Mouse (Mus musculus) C2C12 (cell line): Measurements from ENCODE around the gene Gm37240.

Experiments
- CTCF ChIP-seq: IDR thresholded peaks from one replicate; pipeline ENCODE4 v1.5.1; 2011; ENCODE audit not compliant: control insufficient read depth, insufficient read depth, insufficient read length
- MYOG ChIP-seq: IDR thresholded peaks from one replicate; pipeline ENCODE4 v1.6.1; 2011; ENCODE audit not compliant: control insufficient read depth, insufficient read length; ENCODE audit errors: extremely low read depth
- USF1 ChIP-seq: IDR thresholded peaks from one replicate; pipeline ENCODE4 v1.6.1; 2011; ENCODE audit warnings: low read depth, mild to moderate bottlenecking, control low read depth, moderate library complexity

DNA sequence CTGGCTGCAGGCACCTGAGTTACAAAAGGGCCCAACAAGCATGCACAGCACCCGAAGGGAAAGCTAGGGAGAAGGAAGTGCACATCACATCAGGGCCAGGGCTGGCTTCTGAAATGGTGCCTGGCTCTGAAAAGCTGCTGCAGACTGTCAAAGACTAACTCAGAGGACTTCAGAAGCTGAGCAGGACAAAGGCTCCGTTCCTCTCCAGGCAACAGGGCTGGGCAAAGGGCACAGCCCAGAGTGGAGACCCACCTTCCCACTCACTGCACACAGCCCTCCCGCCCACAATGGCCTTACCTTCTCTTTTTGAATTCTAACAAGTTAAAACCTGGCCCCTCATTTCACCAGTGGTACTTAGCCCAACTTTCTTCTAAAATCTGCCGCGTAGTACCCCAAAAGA, 223.5 kb downstream of the Gm37240 start:
- TF ChIP-seq CTCF (no peak), MYOG (no peak), USF1 (no peak)
